Mouse (Mus musculus) testis, adult 2 months (tissue): ENCODE measurements at regions not wholly inside any gene's neighbourhood (a gene's known extent, or its start where the extent isn't known, plus 50 kb on each side); places are given as distances from the start of the nearest gene placed in this dataset.

Experiments used
- CTCF ChIP-seq: fragments of 200-500 bp; IDR thresholded peaks from 2 replicates; pipeline ENCODE4 v1.5.1; 2012; ENCODE audit warnings: low read depth, mild to moderate bottlenecking, inconsistent platforms, low read length, moderate library complexity; ENCODE audit not compliant: control insufficient read depth, insufficient read depth, insufficient replicate concordance
- POLR2A ChIP-seq: fragments of 200-500 bp; IDR thresholded peaks from 2 replicates; pipeline ENCODE4 v1.6.1; 2012; ENCODE audit warnings: low read depth, mild to moderate bottlenecking, inconsistent platforms, low read length, moderate library complexity; ENCODE audit not compliant: control insufficient read depth

DNA sequence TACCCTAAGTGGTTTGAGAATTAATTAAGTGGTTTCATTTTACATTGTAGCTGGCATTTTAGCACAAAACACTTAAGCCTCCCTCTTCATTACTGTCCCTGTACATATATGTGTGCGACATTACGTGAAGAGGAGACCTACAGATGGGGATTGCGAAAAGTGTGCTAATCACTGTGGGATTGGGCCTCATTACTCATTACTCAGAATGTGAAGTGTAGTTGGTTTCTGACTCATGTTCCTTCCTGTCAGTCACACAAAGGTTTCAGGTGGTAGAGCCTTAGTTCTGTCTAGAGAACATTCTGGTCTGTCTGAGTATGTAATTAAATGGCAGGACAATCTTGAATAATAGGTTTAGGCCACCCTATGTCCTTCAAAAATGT, 349.0 kb upstream of the Adgrl2 start:
- no peak for TF ChIP-seq CTCF
- TF ChIP-seq POLR2A, result no peak
